Mouse (Mus musculus) stomach, embryonic 15.5 days (tissue): ENCODE measurements at regions not wholly inside any gene's neighbourhood (a gene's known extent, or its start where the extent isn't known, plus 50 kb on each side); places are given as distances from the start of the nearest gene placed in this dataset.

Experiments used
- ATAC-seq: fragments of 200-750 bp; cut with Nextera tagmentation; 2 replicates; pipeline ENCODE4 v1.8.0; 2017; ENCODE audit warnings: low read depth, moderate number of reproducible peaks, moderate TSS enrichment; ENCODE audit not compliant: insufficient read depth, low FRiP score
- H3K27ac ChIP-seq: fragments of 300-500 bp; sonication (generic); 2 replicates; pipeline ENCODE4 v1.5.1; 2015; ENCODE audit warnings: mild to moderate bottlenecking, inconsistent platforms
- H3K27me3 ChIP-seq: fragments of 300-500 bp; sonication (generic); replicated peaks from 2 replicates; pipeline ENCODE4 v1.6.1; 2015; ENCODE audit warnings: inconsistent platforms
- H3K36me3 ChIP-seq: fragments of 300-500 bp; sonication (generic); 2 replicates; pipeline ENCODE4 v1.6.1; 2015; ENCODE audit warnings: inconsistent platforms
- H3K4me1 ChIP-seq: fragments of 300-500 bp; sonication (generic); 2 replicates; pipeline ENCODE4 v1.6.1; 2015; ENCODE audit warnings: inconsistent platforms
- H3K4me2 ChIP-seq: fragments of 300-500 bp; sonication (generic); 2 replicates; pipeline ENCODE4 v1.6.1; 2015; ENCODE audit warnings: mild to moderate bottlenecking, inconsistent platforms
- H3K4me3 ChIP-seq: fragments of 300-500 bp; sonication (generic); replicated peaks from 2 replicates; pipeline ENCODE4 v1.5.1; 2015; ENCODE audit warnings: inconsistent platforms
- H3K9ac ChIP-seq: fragments of 300-500 bp; sonication (generic); 2 replicates; pipeline ENCODE4 v1.6.1; 2015; ENCODE audit warnings: inconsistent platforms
- H3K9me3 ChIP-seq: fragments of 300-500 bp; sonication (generic); 2 replicates; pipeline ENCODE4 v1.6.1; 2016; ENCODE audit warnings: inconsistent platforms
- WGBS: fragments of 180-500 bp; shearing (Covaris S2); methylation state at CpG from one replicate; pipeline ENCODE4 v1.1.7; 2015; 5-methylcytosine and 5-hydroxymethylcytosine counted together

GRCm38 (mm10) chr9:85095234-85095633 lies 217.3 kb upstream of the Gm11114 start:
- H3K27me3 ChIP-seq: no peaks in the 10 kb centered on the region
- H3K9me3 ChIP-seq: no peaks in the 10 kb centered on the region
- no peak overlapping the region for H3K9ac ChIP-seq
- no peak overlapping the region for H3K27ac ChIP-seq
- no peak overlapping the region for H3K4me2 ChIP-seq
- no peak for ATAC-seq
- no peak overlapping the region for H3K4me3 ChIP-seq
- H3K4me1 ChIP-seq: no peaks in the 10 kb centered on the region
- H3K36me3 ChIP-seq: no peaks in the 10 kb centered on the region
- 75% methylated on average over 3 of the region's 3 CpGs for WGBS

DNA sequence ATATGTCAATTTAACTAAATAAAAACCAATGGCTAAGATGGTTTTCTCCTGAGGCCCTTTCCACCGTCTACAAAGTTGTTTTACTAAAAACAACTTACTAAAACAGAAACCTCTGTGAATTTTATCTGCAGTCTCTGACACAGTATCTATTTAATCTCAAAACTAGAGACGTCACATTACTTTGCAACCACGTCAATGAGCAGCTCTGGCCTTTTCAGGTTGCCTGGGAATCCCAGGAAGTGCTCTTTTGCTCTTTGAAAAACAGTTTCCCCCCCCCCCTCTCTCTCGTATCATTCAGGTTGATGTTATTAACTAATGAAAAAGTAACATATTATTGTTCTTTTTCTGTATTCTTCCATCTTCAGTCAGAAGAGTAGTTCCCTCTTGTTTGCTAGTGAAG lies 216.1 kb upstream of the Gm11114 start:
- no peak overlapping the region for H3K27ac ChIP-seq
- H3K36me3 ChIP-seq: no peaks in the 10 kb centered on the region
- H3K27me3 ChIP-seq: no peaks in the 10 kb centered on the region
- H3K4me3 ChIP-seq: no peak overlapping the region
- H3K4me1 ChIP-seq: no peaks in the 10 kb centered on the region
- no peak overlapping the region for H3K9ac ChIP-seq
- H3K4me2 ChIP-seq: no peak overlapping the region
- no peak for ATAC-seq
- WGBS: 66% methylated on average over 4 of the region's 4 CpGs
- H3K9me3 ChIP-seq: no peaks in the 10 kb centered on the region

GRCm38 (mm10) chr9:85112928-85113327 lies 199.6 kb upstream of the Gm11114 start:
- Histone ChIP-seq H3K27me3 (no peaks in the 10 kb centered on the region), H3K4me1 (no peaks in the 10 kb centered on the region), H3K4me3 (no peak overlapping the region), H3K4me2 (no peak overlapping the region), H3K27ac (no peak overlapping the region), H3K9ac (no peak overlapping the region), H3K9me3 (no peaks in the 10 kb centered on the region), H3K36me3 (no peaks in the 10 kb centered on the region)
- WGBS: 65% methylated on average over 3 of the region's 3 CpGs
- no peak for ATAC-seq

DNA sequence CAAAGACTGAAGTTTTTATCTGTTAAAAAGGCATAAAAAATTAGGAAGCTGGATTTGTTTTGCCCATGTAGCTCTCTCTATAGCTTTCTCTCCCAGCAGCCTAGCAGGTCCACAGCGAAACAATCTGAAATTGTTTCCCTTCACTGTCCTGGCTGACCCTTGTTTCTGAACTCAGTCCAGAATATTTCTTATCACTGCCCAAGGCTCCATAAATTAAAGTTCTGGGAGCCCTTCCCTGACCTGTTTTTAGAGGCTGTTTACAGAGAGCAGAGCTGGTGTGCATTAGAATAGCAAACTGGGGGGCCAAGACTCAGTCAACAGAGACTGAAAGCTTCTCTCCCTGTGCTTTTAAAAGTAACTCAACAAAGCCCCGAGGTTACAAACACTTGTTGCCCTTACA lies 198.3 kb upstream of the Gm11114 start:
- 56% methylated on average over 2 of the region's 2 CpGs for WGBS

GRCm38 (mm10) chr9:85120061-85120460 lies 192.5 kb upstream of the Gm11114 start:
- H3K4me1 ChIP-seq: no peaks in the 10 kb centered on the region
- H3K4me3 ChIP-seq: no peak overlapping the region
- no peak for ATAC-seq
- H3K4me2 ChIP-seq: no peak overlapping the region
- no peaks in the 10 kb centered on the region for H3K27me3 ChIP-seq
- 75% methylated on average over 1 of the region's 1 CpGs for WGBS
- H3K9ac ChIP-seq: no peak overlapping the region
- H3K9me3 ChIP-seq: no peaks in the 10 kb centered on the region
- no peak overlapping the region for H3K27ac ChIP-seq
- H3K36me3 ChIP-seq: no peaks in the 10 kb centered on the region

More for the DNA sequence above, 198.3 kb upstream of the Gm11114 start:
- H3K9me3 ChIP-seq: no peaks in the 10 kb centered on the region
- no peaks in the 10 kb centered on the region for H3K27me3 ChIP-seq
- ATAC-seq: no peak
- H3K4me1 ChIP-seq: no peaks in the 10 kb centered on the region
- H3K27ac ChIP-seq: no peak overlapping the region
- H3K36me3 ChIP-seq: no peaks in the 10 kb centered on the region
- no peak overlapping the region for H3K4me3 ChIP-seq
- no peak overlapping the region for H3K9ac ChIP-seq
- no peak overlapping the region for H3K4me2 ChIP-seq

DNA sequence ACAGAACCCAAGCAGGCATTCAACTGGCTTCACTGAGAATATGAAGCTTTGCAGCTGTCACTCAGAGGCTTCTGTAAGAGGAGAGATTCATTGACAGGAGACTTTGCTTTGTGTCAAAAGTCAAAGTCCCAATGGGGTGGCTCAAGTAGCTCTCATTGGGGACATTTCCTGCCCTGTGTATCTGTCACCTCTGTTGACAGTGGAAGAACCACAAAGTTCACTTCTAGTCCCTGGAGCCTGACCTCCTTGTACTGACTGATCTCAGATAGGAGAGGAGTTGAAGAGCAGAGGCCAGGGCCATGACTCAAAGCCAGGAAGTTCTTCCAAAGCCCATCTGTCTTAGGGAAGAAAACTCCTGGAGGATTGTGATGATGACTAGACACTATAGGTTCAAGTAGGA lies 191.5 kb upstream of the Gm11114 start:
- no peak overlapping the region for H3K4me2 ChIP-seq
- no peak overlapping the region for H3K27ac ChIP-seq
- no peaks in the 10 kb centered on the region for H3K27me3 ChIP-seq
- H3K9me3 ChIP-seq: no peaks in the 10 kb centered on the region
- no peaks in the 10 kb centered on the region for H3K36me3 ChIP-seq
- H3K4me3 ChIP-seq: no peak overlapping the region
- H3K4me1 ChIP-seq: no peaks in the 10 kb centered on the region
- no peak for ATAC-seq
- no peak overlapping the region for H3K9ac ChIP-seq

- no peaks in the 10 kb centered on the region for H3K27me3 ChIP-seq
- no peak for ATAC-seq
- H3K4me2 ChIP-seq: no peak overlapping the region
- H3K9ac ChIP-seq: no peak overlapping the region
- WGBS: 54% methylated on average over 3 of the region's 3 CpGs
- H3K4me1 ChIP-seq: no peaks in the 10 kb centered on the region
- no peaks in the 10 kb centered on the region for H3K9me3 ChIP-seq
- H3K36me3 ChIP-seq: no peaks in the 10 kb centered on the region
- no peak overlapping the region for H3K4me3 ChIP-seq
- H3K27ac ChIP-seq: no peak overlapping the region
Measured at GRCm38 (mm10) chr9:85123706-85124105, 188.9 kb upstream of the Gm11114 start.

- H3K27ac ChIP-seq: 0 out of 2 replicates have a peak overlapping the region, but pooled peaks have one; percentile 16
- no peak for ATAC-seq
- WGBS: 50% methylated on average over 4 of the region's 4 CpGs
Measured at GRCm38 (mm10) chr9:85125775-85126174, 186.8 kb upstream of the Gm11114 start.

GRCm38 (mm10) chr9:85126541-85126940 lies 186.0 kb upstream of the Gm11114 start:
- H3K4me3 ChIP-seq: no peak overlapping the region
- H3K9me3 ChIP-seq: no peaks in the 10 kb centered on the region
- no peaks in the 10 kb centered on the region for H3K36me3 ChIP-seq
- ATAC-seq: no peak
- no peak overlapping the region for H3K4me2 ChIP-seq
- no peaks in the 10 kb centered on the region for H3K4me1 ChIP-seq
- H3K27me3 ChIP-seq: no peaks in the 10 kb centered on the region
- H3K27ac ChIP-seq: peak overlapping the region; percentile 32; the same call in 1 of the 2 replicates
- H3K9ac ChIP-seq: no peak overlapping the region
- 66% methylated on average over 6 of the region's 6 CpGs for WGBS

More at GRCm38 (mm10) chr9:85125775-85126174, 186.8 kb upstream of the Gm11114 start:
- Histone ChIP-seq H3K4me1 (no peaks in the 10 kb centered on the region), H3K9ac (no peak overlapping the region), H3K9me3 (no peaks in the 10 kb centered on the region), H3K4me2 (no peak overlapping the region), H3K36me3 (no peaks in the 10 kb centered on the region), H3K4me3 (no peak overlapping the region), H3K27me3 (no peaks in the 10 kb centered on the region)

- Histone ChIP-seq H3K27ac (0 out of 2 replicates have a peak overlapping the region, but pooled peaks have one; percentile 0), H3K4me2 (no peak overlapping the region), H3K36me3 (no peaks in the 10 kb centered on the region), H3K9ac (no peak overlapping the region), H3K27me3 (no peaks in the 10 kb centered on the region), H3K4me1 (no peaks in the 10 kb centered on the region), H3K9me3 (no peaks in the 10 kb centered on the region), H3K4me3 (no peak overlapping the region)
- 56% methylated on average over 4 of the region's 4 CpGs for WGBS
- ATAC-seq: peak; percentile 60; the same call in 1 of the 2 replicates
Measured at GRCm38 (mm10) chr9:85127107-85127506, 185.5 kb upstream of the Gm11114 start.

GRCm38 (mm10) chr9:85134900-85135299 lies 177.7 kb upstream of the Gm11114 start:
- no peak overlapping the region for H3K4me2 ChIP-seq
- no peaks in the 10 kb centered on the region for H3K4me1 ChIP-seq
- no peaks in the 10 kb centered on the region for H3K36me3 ChIP-seq
- no peak overlapping the region for H3K27ac ChIP-seq
- no peaks in the 10 kb centered on the region for H3K9me3 ChIP-seq
- H3K27me3 ChIP-seq: no peaks in the 10 kb centered on the region
- no peak overlapping the region for H3K9ac ChIP-seq
- ATAC-seq: peak; percentile 54
- 73% methylated on average over 1 of the region's 1 CpGs for WGBS
- H3K4me3 ChIP-seq: no peak overlapping the region

DNA sequence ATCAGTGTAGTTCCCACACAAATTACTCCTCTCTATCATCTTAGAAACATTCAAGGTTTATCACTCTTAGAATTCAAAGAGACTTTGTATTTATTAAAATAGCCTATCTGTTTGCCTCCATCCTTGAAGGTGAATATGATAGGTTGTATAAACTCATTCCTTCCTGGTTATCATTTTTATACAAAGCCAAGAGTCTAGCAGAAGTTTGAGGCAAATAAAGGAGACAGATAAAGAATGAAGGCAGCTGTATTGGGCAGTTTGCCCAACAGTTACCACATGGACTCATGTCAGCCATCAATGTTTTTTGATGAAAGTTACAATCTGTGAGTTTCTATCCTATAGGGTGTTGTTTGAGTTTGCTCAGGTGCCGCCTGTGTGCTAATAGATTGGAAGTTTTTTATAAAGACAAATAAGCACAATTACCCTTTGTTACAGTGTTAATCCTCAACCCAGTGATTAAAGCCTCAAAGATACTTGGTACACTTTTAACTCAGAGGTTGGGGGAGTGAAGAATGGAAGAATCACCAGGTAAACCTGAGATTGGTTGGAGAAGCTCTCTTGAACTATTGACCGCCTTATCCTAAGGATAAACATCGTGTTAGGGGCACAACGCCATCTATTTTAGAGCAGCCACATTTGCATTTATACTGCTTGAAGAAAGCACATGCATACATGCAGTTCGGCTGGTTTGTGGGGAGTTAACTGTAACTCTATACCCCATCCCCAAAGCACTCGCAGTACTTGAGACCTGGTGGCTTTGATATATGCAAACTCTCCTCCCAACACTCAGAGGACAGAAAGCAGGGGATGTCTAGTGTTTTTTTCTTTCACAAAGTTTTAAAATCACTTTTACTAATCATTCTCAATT lies 175.6 kb upstream of the Gm11114 start:
- H3K4me3 ChIP-seq: no peak overlapping the region
- no peaks in the 10 kb centered on the region for H3K9me3 ChIP-seq
- H3K4me2 ChIP-seq: no peak overlapping the region
- no peak overlapping the region for H3K9ac ChIP-seq
- H3K27ac ChIP-seq: no peak overlapping the region
- H3K4me1 ChIP-seq: no peaks in the 10 kb centered on the region
- no peaks in the 10 kb centered on the region for H3K27me3 ChIP-seq
- WGBS: 50% methylated on average over 6 of the region's 6 CpGs
- H3K36me3 ChIP-seq: no peaks in the 10 kb centered on the region
- ATAC-seq: peak; percentile 70
